Mouse (Mus musculus) heart, embryonic 14.5 days (tissue): ENCODE measurements around the gene Snapc1. TPM values are rescaled to one million over a fixed set of nuclear protein-coding genes. Genes with fewer than 3 reads are reported as not detected.

ENCODE experiments used
- ATAC-seq: fragments of 200-750 bp; cut with Nextera tagmentation; 2 replicates; pipeline ENCODE4 v1.8.0; 2017; ENCODE audit warnings: low read depth, moderate TSS enrichment; ENCODE audit not compliant: insufficient number of reproducible peaks, insufficient read depth, low FRiP score
- H3K27ac ChIP-seq, 2 experiments: fragments of 200-500 bp in 1 of 2; fragments of 300-500 bp in 1 of 2; sonication (generic) in 1 of 2; replicated peaks in 1 of 2; 2 replicates each; pipeline ENCODE4 v1.5.1; 2012 to 2014; ENCODE audit warnings: low read depth in 2 of 2, low read length in 2 of 2, control low read depth in 1 of 2, mild to moderate bottlenecking in 1 of 2, mixed read lengths in 1 of 2; ENCODE audit not compliant: control insufficient read depth in 1 of 2, insufficient read depth in 1 of 2
- H3K27me3 ChIP-seq: fragments of 300-500 bp; sonication (generic); 2 replicates; pipeline ENCODE4 v1.6.1; 2014; ENCODE audit warnings: mild to moderate bottlenecking, low read length, control low read depth; ENCODE audit not compliant: control insufficient read depth, insufficient read depth
- H3K36me3 ChIP-seq: fragments of 300-500 bp; sonication (generic); 2 replicates; pipeline ENCODE4 v1.6.1; 2014; ENCODE audit warnings: mild to moderate bottlenecking, control low read depth, low read length, mixed read lengths; ENCODE audit not compliant: control insufficient read depth, insufficient read depth
- H3K4me1 ChIP-seq, 2 experiments: fragments of 200-500 bp in 1 of 2; fragments of 300-500 bp in 1 of 2; sonication (generic) in 1 of 2; 2 replicates each; pipeline ENCODE4 v1.6.1; 2012 to 2014; ENCODE audit warnings: low read length in 2 of 2, control low read depth in 1 of 2, mixed read lengths in 1 of 2; ENCODE audit not compliant: control insufficient read depth in 2 of 2, insufficient read depth in 2 of 2
- H3K4me2 ChIP-seq: fragments of 300-500 bp; sonication (generic); 2 replicates; pipeline ENCODE4 v1.6.1; 2014; ENCODE audit warnings: mild to moderate bottlenecking, low read length
- H3K4me3 ChIP-seq, 2 experiments: fragments of 200-500 bp in 1 of 2; fragments of 300-500 bp in 1 of 2; sonication (generic) in 1 of 2; 2 replicates each; pipeline ENCODE4 v1.5.1; 2012 to 2014; ENCODE audit warnings: low read length in 2 of 2, mild to moderate bottlenecking in 2 of 2, control low read depth in 1 of 2, low read depth in 1 of 2, moderate library complexity in 1 of 2; ENCODE audit not compliant: control insufficient read depth in 1 of 2, insufficient read depth in 1 of 2
- H3K9ac ChIP-seq: fragments of 300-500 bp; sonication (generic); 2 replicates; pipeline ENCODE4 v1.6.1; 2014; ENCODE audit warnings: mild to moderate bottlenecking, low read length
- H3K9me3 ChIP-seq: fragments of 300-500 bp; sonication (generic); 2 replicates; pipeline ENCODE4 v1.6.1; 2016; ENCODE audit warnings: low read length, control low read depth; ENCODE audit not compliant: control insufficient read depth
- WGBS: fragments of 180-500 bp; shearing (Covaris S2); extraction: QIAGEN DNeasy Blood & Tissue Kit; methylation state at CpG from one replicate; pipeline ENCODE4 v1.1.7; 2014; 5-methylcytosine and 5-hydroxymethylcytosine counted together
- polyA plus RNA-seq: library from polyadenylated mRNA; unstranded; fragments of >200 nt; fragmentation: Nextera tagmentation; extraction: Ambion mirVana; gene quantifications from 2 replicates; pipeline ENCODE4 v1.2.1, GENCODE M21; 2014

The Snapc1 gene
- polyA plus RNA-seq, 1 experiment from 2014 or later: 16.7 TPM

- 57% methylated on average over 12 of the region's 12 CpGs for WGBS
- H3K4me3 ChIP-seq: no peak overlapping the region; a peak in 1 of 4 replicates
- H3K27ac ChIP-seq: no peak overlapping the region
- H3K9me3 ChIP-seq: no peaks in the 10 kb centered on the region
- peaks cover 2 to 4% of the 10 kb centered on the region in 2 experiments; a peak in 1 of 4 replicates for H3K4me1 ChIP-seq
- no peak for ATAC-seq
- H3K36me3 ChIP-seq: no peaks in the 10 kb centered on the region
- no peak overlapping the region for H3K9ac ChIP-seq
- H3K4me2 ChIP-seq: peak overlapping the region; percentile 98
- H3K27me3 ChIP-seq: peaks cover 35% of the 10 kb centered on the region
Observed at GRCm38 (mm10) chr12:73996906-73997296, 32.6 kb downstream of the Snapc1 start.

GRCm38 (mm10) chr12:73997297-73998127 is 33.2 kb downstream of the Snapc1 start, which contains the start of gene Syt16:
TSS of gene Syt16 (plus strand) at chr12:73997661.
- Histone ChIP-seq H3K4me3 (peak within 1 kb of the TSS; percentile 58 to 61), H3K4me1 (peaks cover 2 to 4% of the 10 kb centered on the region in 2 experiments; a peak in 1 of 4 replicates), H3K27ac (no peak within 1 kb of the TSS), H3K4me2 (peak within 1 kb of the TSS; percentile 98), H3K27me3 (peaks cover 35% of the 10 kb centered on the region), H3K9ac (peak within 1 kb of the TSS; percentile 71), H3K9me3 (no peaks in the 10 kb centered on the region), H3K36me3 (no peaks in the 10 kb centered on the region)
- WGBS: 2% methylated on average over 57 of the region's 67 CpGs
- ATAC-seq: no peak

- 39% methylated on average over 5 of the region's 5 CpGs for WGBS
- peak overlapping the region; percentile 58 to 61; a peak in 3 of 4 replicates for H3K4me3 ChIP-seq
- peak overlapping the region; percentile 71 for H3K9ac ChIP-seq
- no peak for ATAC-seq
- peaks cover 2 to 4% of the 10 kb centered on the region in 2 experiments; a peak in 1 of 4 replicates for H3K4me1 ChIP-seq
- no peaks in the 10 kb centered on the region for H3K9me3 ChIP-seq
- no peak overlapping the region for H3K27ac ChIP-seq
- peaks cover 35% of the 10 kb centered on the region for H3K27me3 ChIP-seq
- no peaks in the 10 kb centered on the region for H3K36me3 ChIP-seq
- peak overlapping the region; percentile 98 for H3K4me2 ChIP-seq
Observed at GRCm38 (mm10) chr12:73998128-73998456, 33.8 kb downstream of the Snapc1 start.

GRCm38 (mm10) chr12:74002449-74002848 is 38.2 kb downstream of the Snapc1 start:
- ATAC-seq: no peak
- no peak overlapping the region for H3K27ac ChIP-seq
- no peak overlapping the region for H3K4me3 ChIP-seq
- no peaks in the 10 kb centered on the region for H3K36me3 ChIP-seq
- no peaks in the 10 kb centered on the region for H3K9me3 ChIP-seq
- no peak overlapping the region for H3K9ac ChIP-seq
- no peak overlapping the region for H3K4me2 ChIP-seq
- H3K4me1 ChIP-seq: peaks cover 2 to 4% of the 10 kb centered on the region in 2 experiments; a peak in 1 of 4 replicates
- H3K27me3 ChIP-seq: peaks cover 17% of the 10 kb centered on the region
- WGBS: 84% methylated on average over 9 of the region's 9 CpGs

DNA sequence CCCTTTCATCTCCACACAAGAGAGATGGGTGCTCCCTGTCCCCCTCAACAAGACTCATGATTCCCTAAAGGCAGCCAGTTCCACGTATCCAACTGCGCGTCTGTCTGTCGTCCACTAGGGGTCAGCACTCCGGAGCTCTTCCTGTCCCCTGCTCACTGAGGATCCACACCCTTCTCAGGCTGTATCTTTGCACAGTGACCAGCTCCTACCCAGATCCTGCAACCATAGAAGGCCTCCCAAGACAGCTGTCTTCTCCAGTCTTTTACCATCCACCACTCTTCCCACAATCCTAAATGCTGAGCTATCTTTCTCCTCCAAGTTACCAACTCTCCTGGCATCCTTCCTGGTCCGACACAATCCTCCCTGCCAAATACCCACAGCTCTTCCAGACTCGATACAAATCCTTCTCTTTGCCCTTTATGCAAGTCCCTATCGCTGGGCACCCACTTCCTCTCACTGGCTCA is 45.2 kb downstream of the Snapc1 start:
- Histone ChIP-seq H3K4me1 (peaks cover 0 to 4% of the 10 kb centered on the region in 2 experiments; a peak in 1 of 4 replicates), H3K4me2 (no peak overlapping the region), H3K4me3 (no peak overlapping the region), H3K27ac (no peak overlapping the region), H3K9ac (no peak overlapping the region), H3K36me3 (no peaks in the 10 kb centered on the region), H3K9me3 (no peaks in the 10 kb centered on the region), H3K27me3 (no peaks in the 10 kb centered on the region; the same call in 1 of the 2 replicates)
- no peak for ATAC-seq
- 22% methylated on average over 8 of the region's 8 CpGs for WGBS

- Histone ChIP-seq H3K4me3 (peak overlapping the region; percentile 14 to 31; a peak in 3 of 4 replicates), H3K27me3 (no peaks in the 10 kb centered on the region), H3K36me3 (no peaks in the 10 kb centered on the region), H3K4me1 (peaks cover 0 to 9% of the 10 kb centered on the region in 2 experiments; a peak in 1 of 4 replicates), H3K9ac (0 out of 2 replicates have a peak overlapping the region, but pooled peaks have one; percentile 46), H3K4me2 (peak overlapping the region; percentile 63), H3K27ac (no peak overlapping the region), H3K9me3 (no peaks in the 10 kb centered on the region)
- WGBS: 0% methylated on average over 6 of the region's 6 CpGs
- ATAC-seq: peak; percentile 60
Observed at GRCm38 (mm10) chr12:74013739-74014138, 49.5 kb downstream of the Snapc1 start.

GRCm38 (mm10) chr12:74014739-74015270 is 50.5 kb downstream of the Snapc1 start:
- no peaks in the 10 kb centered on the region for H3K9me3 ChIP-seq
- no peak for ATAC-seq

More at GRCm38 (mm10) chr12:74014739-74015270, 50.5 kb downstream of the Snapc1 start:
- no peak overlapping the region for H3K4me3 ChIP-seq
- H3K27ac ChIP-seq: no peak overlapping the region
- peaks cover 0 to 9% of the 10 kb centered on the region in 2 experiments; a peak in 1 of 4 replicates for H3K4me1 ChIP-seq
- H3K4me2 ChIP-seq: no peak overlapping the region
- WGBS: 55% methylated on average over 7 of the region's 7 CpGs
- no peak overlapping the region for H3K9ac ChIP-seq
- H3K36me3 ChIP-seq: no peaks in the 10 kb centered on the region
- H3K27me3 ChIP-seq: no peaks in the 10 kb centered on the region
